Mouse (Mus musculus) hindbrain, embryonic 14.5 days (tissue): Measurements from ENCODE around the gene Gan. TPM values are rescaled to one million over a fixed set of nuclear protein-coding genes. Genes with fewer than 3 reads are reported as not detected.

Experiments
- ATAC-seq: fragments of 200-750 bp; cut with Nextera tagmentation; 2 replicates; pipeline ENCODE4 v1.8.0; 2017; ENCODE audit warnings: moderate number of reproducible peaks, mild to moderate bottlenecking, moderate TSS enrichment, moderate library complexity; ENCODE audit not compliant: low FRiP score
- DNase-seq: peaks from one replicate; pipeline ENCODE4 v3.0.0-alpha.2; 2015; ENCODE audit warnings: low spot score
- H3K27ac ChIP-seq: fragments of 300-500 bp; sonication (generic); 2 replicates; pipeline ENCODE4 v1.5.1; 2014; ENCODE audit warnings: mild to moderate bottlenecking, moderate library complexity
- H3K27me3 ChIP-seq: fragments of 300-500 bp; sonication (generic); 2 replicates; pipeline ENCODE4 v1.6.1; 2014; ENCODE audit warnings: mild to moderate bottlenecking, low read length, mixed read lengths; ENCODE audit not compliant: control insufficient read depth, insufficient read depth
- H3K36me3 ChIP-seq: fragments of 300-500 bp; sonication (generic); replicated peaks from 2 replicates; pipeline ENCODE4 v1.6.1; 2014; ENCODE audit not compliant: control insufficient read depth, insufficient read depth
- H3K4me1 ChIP-seq: fragments of 300-500 bp; sonication (generic); replicated peaks from 2 replicates; pipeline ENCODE4 v1.6.1; 2014; ENCODE audit warnings: antibody characterized with exemption, low read length, mixed read lengths; ENCODE audit not compliant: control insufficient read depth, insufficient read depth
- H3K4me2 ChIP-seq: fragments of 300-500 bp; sonication (generic); replicated peaks from 2 replicates; pipeline ENCODE4 v1.6.1; 2014; ENCODE audit warnings: mild to moderate bottlenecking, moderate library complexity
- H3K4me3 ChIP-seq: fragments of 300-500 bp; sonication (generic); replicated peaks from 2 replicates; pipeline ENCODE4 v1.5.1; 2014; ENCODE audit warnings: mild to moderate bottlenecking, low read length
- H3K9ac ChIP-seq: fragments of 300-500 bp; sonication (generic); 2 replicates; pipeline ENCODE4 v1.6.1; 2014
- H3K9me3 ChIP-seq: fragments of 300-500 bp; sonication (generic); 2 replicates; pipeline ENCODE4 v1.6.1; 2016; ENCODE audit warnings: low read length; ENCODE audit not compliant: control insufficient read depth
- WGBS: fragments of 180-500 bp; shearing (Covaris S2); extraction: QIAGEN DNeasy Blood & Tissue Kit; methylation state at CpG from one replicate; pipeline ENCODE4 v1.1.7; 2014; 5-methylcytosine and 5-hydroxymethylcytosine counted together
- polyA plus RNA-seq: library from polyadenylated mRNA; unstranded; fragments of >200 nt; fragmentation: Nextera tagmentation; extraction: Ambion mirVana; gene quantifications from 2 replicates; pipeline ENCODE4 v1.2.1, GENCODE M21; 2014

The Gan gene
- polyA plus RNA-seq, 1 experiment from 2014 or later: 4.7 TPM

- Histone ChIP-seq H3K9ac (no peak overlapping the region), H3K4me3 (no peak overlapping the region), H3K4me1 (no peaks in the 10 kb centered on the region; the same call in 1 of the 2 replicates), H3K36me3 (no peaks in the 10 kb centered on the region), H3K4me2 (no peak overlapping the region), H3K27ac (no peak overlapping the region), H3K9me3 (no peaks in the 10 kb centered on the region), H3K27me3 (no peaks in the 10 kb centered on the region)
- ATAC-seq (no peak), DNase-seq (no peak)
- WGBS: 96% methylated on average over 8 of the region's 8 CpGs
These were observed 94.7 kb downstream of the Gan start for GRCm38 (mm10) chr8:117252650-117253049.

- Histone ChIP-seq H3K9ac (no peak overlapping the region), H3K27me3 (no peaks in the 10 kb centered on the region), H3K36me3 (no peaks in the 10 kb centered on the region), H3K27ac (no peak overlapping the region), H3K4me3 (no peak overlapping the region), H3K9me3 (no peaks in the 10 kb centered on the region), H3K4me1 (no peaks in the 10 kb centered on the region; the same call in 1 of the 2 replicates), H3K4me2 (no peak overlapping the region)
- WGBS: 89% methylated on average over 17 of the region's 17 CpGs
- ATAC-seq: no peak
- DNase-seq: no peak
These were observed 95.7 kb downstream of the Gan start for GRCm38 (mm10) chr8:117253390-117254269.

DNA sequence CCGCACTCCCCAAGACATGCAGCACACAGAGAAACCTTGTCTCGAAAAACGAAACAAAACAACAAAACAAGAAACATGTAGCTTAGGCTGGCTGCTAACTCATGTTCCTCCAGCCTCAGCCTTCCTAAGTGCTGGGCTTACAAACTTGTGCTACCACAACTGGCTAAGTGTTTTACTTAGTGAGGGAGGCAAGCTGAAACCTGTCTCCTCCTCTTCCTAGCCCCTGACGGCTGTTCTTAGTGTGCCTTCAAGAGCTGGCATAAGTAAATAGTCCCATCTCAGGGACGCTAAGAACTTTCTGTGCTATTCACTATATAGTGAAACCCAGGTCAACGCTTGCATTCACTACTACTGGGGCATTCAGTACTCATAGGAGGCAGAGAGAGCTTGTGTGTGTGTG lies 96.6 kb downstream of the Gan start:
- no peak for ATAC-seq
- DNase-seq: no peak
- Histone ChIP-seq H3K9ac (no peak overlapping the region), H3K36me3 (no peaks in the 10 kb centered on the region), H3K4me1 (peaks cover 8% of the 10 kb centered on the region), H3K4me3 (no peak overlapping the region), H3K4me2 (no peak overlapping the region), H3K9me3 (no peaks in the 10 kb centered on the region), H3K27ac (no peak overlapping the region), H3K27me3 (no peaks in the 10 kb centered on the region)
- 86% methylated on average over 6 of the region's 6 CpGs for WGBS

- Histone ChIP-seq H3K9ac (peak overlapping the region; percentile 99), H3K4me1 (peaks cover 26% of the 10 kb centered on the region), H3K4me2 (peak overlapping the region; percentile 94), H3K4me3 (peak overlapping the region; percentile 99), H3K9me3 (no peaks in the 10 kb centered on the region), H3K36me3 (no peaks in the 10 kb centered on the region), H3K27ac (peak overlapping the region; percentile 95), H3K27me3 (no peaks in the 10 kb centered on the region)
- WGBS: under 1% methylated on average over 48 of the region's 92 CpGs
- ATAC-seq: peak; percentile 87
- peak; percentile 91 for DNase-seq
These were observed 98.5 kb downstream of the Gan start for GRCm38 (mm10) chr8:117256292-117256938.

DNA sequence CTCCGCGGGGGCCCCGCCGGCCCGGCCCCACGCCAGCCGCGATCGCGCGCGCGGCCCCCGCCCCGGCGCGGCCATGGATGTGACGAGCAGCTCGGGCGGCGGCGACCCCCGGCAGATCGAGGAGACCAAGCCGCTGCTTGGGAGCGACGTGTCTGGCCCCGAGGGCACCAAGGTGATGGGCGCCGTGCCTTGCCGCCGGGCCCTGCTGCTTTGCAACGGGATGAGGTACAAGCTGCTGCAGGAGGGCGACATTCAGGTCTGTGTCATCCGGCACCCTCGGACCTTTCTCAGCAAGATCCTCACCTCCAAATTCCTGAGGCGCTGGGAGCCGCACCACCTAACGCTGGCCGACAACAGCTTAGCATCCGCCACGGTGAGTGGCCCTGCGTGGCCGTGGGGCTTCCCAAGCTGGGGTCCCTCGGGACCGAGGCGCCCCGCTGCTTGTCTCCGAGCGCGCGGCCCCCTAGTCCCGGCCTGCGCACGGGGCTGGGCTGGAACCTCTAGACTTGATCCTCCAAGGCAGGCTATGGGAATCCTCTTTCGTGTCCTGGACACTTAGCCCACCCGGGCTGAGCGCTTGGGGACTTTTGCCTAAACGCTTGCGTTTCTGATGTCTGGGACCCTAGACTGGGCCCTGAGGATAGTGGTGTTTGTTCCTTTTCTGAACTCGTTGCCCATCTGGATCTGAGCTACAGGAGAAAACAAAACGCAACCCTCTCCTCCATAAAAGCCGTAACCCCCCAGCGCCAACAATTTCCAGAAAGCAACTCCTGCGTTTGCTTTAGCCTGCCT lies 99.3 kb downstream of the Gan start, which contains the start of gene Cmip:
Cmip (plus strand) TSS at position 36 of the 792 bp plus-strand sequence.
- Histone ChIP-seq H3K27me3 (no peaks in the 10 kb centered on the region), H3K27ac (peak within 1 kb of the TSS; percentile 95), H3K36me3 (no peaks in the 10 kb centered on the region), H3K9ac (peak within 1 kb of the TSS; percentile 99), H3K4me1 (peaks cover 34% of the 10 kb centered on the region), H3K4me2 (peak within 1 kb of the TSS; percentile 94), H3K9me3 (no peaks in the 10 kb centered on the region), H3K4me3 (peak within 1 kb of the TSS; percentile 99)
- DNase-seq (peak; percentile 57), ATAC-seq (peak; percentile 25)
- WGBS: under 1% methylated on average over 60 of the region's 65 CpGs

DNA sequence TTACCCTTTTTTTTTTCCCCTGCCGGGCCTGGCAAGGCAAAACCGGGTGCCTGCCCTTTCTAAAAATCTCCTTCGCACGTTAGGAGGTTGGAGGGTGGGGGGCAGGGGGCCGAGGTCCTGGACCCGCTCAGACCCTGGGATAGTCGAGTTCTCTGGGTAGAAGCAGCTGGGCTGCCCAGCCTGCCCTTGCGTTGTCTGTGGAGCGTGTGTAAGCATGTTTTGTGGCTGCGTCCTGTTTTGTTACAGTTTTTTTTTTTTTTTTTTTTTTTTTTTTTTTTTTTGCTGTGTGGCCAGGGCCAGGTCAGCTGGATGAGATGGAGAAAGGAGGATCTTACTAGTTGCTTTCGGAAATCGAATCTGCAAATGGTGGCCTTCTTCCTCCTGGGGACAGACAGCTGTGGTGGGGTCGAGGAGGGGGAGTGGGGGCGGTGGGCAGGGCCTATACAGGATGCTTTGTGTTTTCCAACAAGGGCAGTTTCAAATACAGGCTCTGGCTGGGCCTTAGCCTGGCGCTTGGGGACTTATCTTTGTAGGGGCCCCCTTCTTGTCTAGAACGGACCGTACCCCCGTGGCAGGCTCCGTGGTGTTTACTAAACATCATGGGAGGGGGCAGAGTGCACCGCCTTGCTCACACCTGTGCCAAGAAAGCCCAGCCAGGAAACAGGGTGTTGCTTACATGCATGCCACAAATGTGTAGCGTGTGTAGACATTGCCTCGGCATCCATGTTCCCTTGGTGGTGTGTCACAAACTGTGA lies 100.1 kb downstream of the Gan start:
- Histone ChIP-seq H3K27me3 (no peaks in the 10 kb centered on the region), H3K36me3 (no peaks in the 10 kb centered on the region), H3K4me1 (peaks cover 42% of the 10 kb centered on the region), H3K27ac (peak overlapping the region; percentile 95), H3K9ac (peak overlapping the region; percentile 99), H3K4me3 (peak overlapping the region; percentile 99), H3K9me3 (no peaks in the 10 kb centered on the region), H3K4me2 (peak overlapping the region; percentile 94)
- peak; percentile 49 for DNase-seq
- WGBS: 3% methylated on average over 22 of the region's 22 CpGs
- ATAC-seq: no peak

- H3K4me3 ChIP-seq: peak overlapping the region; percentile 99
- H3K9me3 ChIP-seq: no peaks in the 10 kb centered on the region
- H3K4me2 ChIP-seq: peak overlapping the region; percentile 94
- DNase-seq: no peak
- no peak for ATAC-seq
- H3K27ac ChIP-seq: peak overlapping the region; percentile 95
- 24% methylated on average over 6 of the region's 6 CpGs for WGBS
- H3K27me3 ChIP-seq: no peaks in the 10 kb centered on the region
- H3K9ac ChIP-seq: peak overlapping the region; percentile 99
- H3K4me1 ChIP-seq: peaks cover 48% of the 10 kb centered on the region
- no peaks in the 10 kb centered on the region for H3K36me3 ChIP-seq
These were observed 100.7 kb downstream of the Gan start for GRCm38 (mm10) chr8:117258576-117259040.

DNA sequence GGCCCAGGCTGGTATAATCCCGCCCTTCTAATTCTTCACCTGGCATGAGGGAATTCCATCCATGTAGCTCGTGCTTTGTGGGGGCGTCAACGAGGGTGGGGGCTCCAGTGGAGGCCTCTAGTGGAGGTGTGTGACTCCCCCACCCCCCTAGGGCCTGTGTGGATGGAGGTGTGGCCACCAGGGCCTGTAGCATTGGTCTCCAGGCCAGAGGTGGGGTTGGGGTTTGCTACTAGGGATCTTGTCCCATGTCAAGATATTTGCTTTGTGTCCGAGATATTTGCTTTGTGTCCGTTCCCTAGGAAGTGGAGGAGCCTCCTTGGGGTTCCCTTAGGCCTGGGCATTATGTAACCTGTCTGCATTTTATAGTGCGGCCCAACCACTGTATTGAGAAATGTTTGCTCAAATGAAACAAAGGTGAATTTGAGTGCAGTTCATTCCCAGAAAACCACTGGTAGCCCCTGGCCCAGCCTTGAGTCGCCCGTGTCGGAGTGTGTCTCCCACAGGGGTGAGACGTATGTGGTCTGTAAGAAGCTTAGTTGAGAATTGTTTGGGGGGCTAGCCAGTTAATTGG lies 101.6 kb downstream of the Gan start:
- DNase-seq (no peak), ATAC-seq (no peak)
- no peaks in the 10 kb centered on the region for H3K36me3 ChIP-seq
- H3K9ac ChIP-seq: peak overlapping the region; percentile 99
- H3K4me1 ChIP-seq: peaks cover 48% of the 10 kb centered on the region
- H3K4me2 ChIP-seq: peak overlapping the region; percentile 94
- H3K27ac ChIP-seq: peak overlapping the region; percentile 95
- no peaks in the 10 kb centered on the region for H3K27me3 ChIP-seq
- no peaks in the 10 kb centered on the region for H3K9me3 ChIP-seq
- H3K4me3 ChIP-seq: peak overlapping the region; percentile 99
- WGBS: 42% methylated on average over 11 of the region's 11 CpGs
